Mouse (Mus musculus): ENCODE results near the gene Snrk. TPM values are rescaled to one million over a fixed set of nuclear protein-coding genes. Genes with fewer than 3 reads are reported as not detected.
A peak's percentile ranks its signal among the peaks of the same experiment; 100 is the strongest.
"Not testable (repeated sequence)": the region's sequence is repeated elsewhere in the genome, so short reads cannot be mapped to it uniquely, and the experiment has no call there.

Snrk gene
- polyA plus RNA-seq, 1 experiment from 2014 or later, result 75.8 TPM

DNA sequence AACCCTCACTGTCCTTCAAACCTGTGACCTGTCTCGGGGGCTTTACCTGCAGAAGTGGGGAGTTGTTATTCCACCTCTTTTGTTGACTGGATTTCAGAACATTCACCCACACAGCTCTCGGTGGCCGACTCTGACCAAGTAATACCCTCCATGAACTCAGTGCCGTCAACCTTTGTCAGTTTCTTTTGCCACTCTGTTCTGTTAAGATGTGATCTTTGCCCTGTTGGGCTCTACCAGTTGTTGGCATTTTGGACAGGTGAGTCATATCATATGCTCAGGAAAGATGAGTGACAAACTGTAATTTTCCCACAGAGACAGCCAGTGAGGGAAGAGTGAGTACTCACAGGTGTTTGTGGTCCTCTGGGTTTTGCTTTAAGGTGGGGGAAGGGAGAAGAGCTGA, 47.5 kb downstream of the Snrk start:
- H3K4me1 ChIP-seq (ENCODE audit: control insufficient read depth, insufficient read depth, low read depth, low read length), result no peaks in the 10 kb centered on the region
- H3K27me3 ChIP-seq (replicated peaks; ENCODE audit: control insufficient read depth, insufficient read depth, low read length), result no peaks in the 10 kb centered on the region
- H3K9me3 ChIP-seq (ENCODE audit: control insufficient read depth, low read length), result no peaks in the 10 kb centered on the region
- H3K36me3 ChIP-seq (ENCODE audit: control insufficient read depth, insufficient read depth, low read length), result peaks cover 9% of the 10 kb centered on the region
- no peak overlapping the region for H3K9ac ChIP-seq (ENCODE audit: low read depth, low read length)
- 93% methylated on average over 4 of the region's 4 CpGs for WGBS
- ATAC-seq, result no peak
- H3K27ac ChIP-seq (ENCODE audit: low read depth, low read length), result no peak overlapping the region
- no peak overlapping the region for H3K4me2 ChIP-seq (ENCODE audit: low read length)
- H3K4me3 ChIP-seq (ENCODE audit: low read length), result no peak overlapping the region

DNA sequence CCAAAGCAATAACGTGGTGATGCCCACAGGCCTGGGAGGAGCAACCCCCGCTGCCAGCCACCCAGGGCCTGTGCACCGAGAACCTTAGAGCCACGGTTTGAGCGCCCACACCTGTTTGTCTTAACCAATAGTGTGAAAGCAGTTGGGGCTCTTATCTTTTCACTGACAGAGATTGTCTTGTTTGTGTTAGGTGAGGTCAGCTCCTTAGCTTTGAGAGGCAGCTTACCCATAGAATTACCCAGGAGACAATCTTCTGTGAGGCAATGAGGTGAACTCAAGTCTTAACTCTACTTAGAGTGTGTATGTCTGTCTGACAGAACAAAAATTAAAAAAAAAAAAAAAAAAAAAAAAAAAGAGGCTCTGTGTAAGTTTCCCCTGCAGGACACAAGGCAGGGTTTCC, 50.7 kb downstream of the Snrk start:
- not testable (repeated sequence) for H3K36me3 ChIP-seq (ENCODE audit: control insufficient read depth, insufficient read depth, low read length); H3K4me1 ChIP-seq (ENCODE audit: control insufficient read depth, insufficient read depth, low read depth, low read length); H3K9ac ChIP-seq (ENCODE audit: low read depth, low read length); H3K27me3 ChIP-seq (replicated peaks; ENCODE audit: control insufficient read depth, insufficient read depth, low read length); H3K4me2 ChIP-seq (ENCODE audit: low read length); H3K9me3 ChIP-seq (ENCODE audit: control insufficient read depth, low read length); H3K4me3 ChIP-seq (ENCODE audit: low read length); ATAC-seq; H3K27ac ChIP-seq (ENCODE audit: low read depth, low read length)
- WGBS, result 94% methylated on average over 5 of the region's 5 CpGs

DNA sequence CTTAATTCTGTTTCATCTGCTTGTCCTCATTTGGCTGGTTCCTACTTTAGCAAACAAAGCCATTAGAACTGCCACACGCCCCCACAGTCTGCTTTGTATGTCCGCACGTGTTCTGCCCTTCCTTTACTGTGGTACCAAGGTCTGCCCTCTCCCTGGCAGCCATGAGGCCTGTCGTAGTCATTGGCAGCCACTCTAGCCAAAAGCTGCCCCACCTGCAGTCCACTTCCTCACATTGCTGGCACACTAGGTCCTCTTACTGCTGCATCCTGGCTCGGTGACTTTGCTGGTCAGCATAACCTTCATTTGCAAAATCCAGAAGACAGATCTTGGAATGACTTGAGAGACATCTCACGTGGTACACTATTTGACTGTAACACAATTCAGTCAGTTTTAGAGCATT, 52.8 kb downstream of the Snrk start:
- H3K9me3 ChIP-seq (ENCODE audit: control insufficient read depth, low read length), result no peaks in the 10 kb centered on the region
- WGBS, result 78% methylated on average over 6 of the region's 6 CpGs
- H3K4me3 ChIP-seq (ENCODE audit: low read length), result no peak overlapping the region
- H3K27ac ChIP-seq (ENCODE audit: low read depth, low read length), result no peak overlapping the region
- H3K9ac ChIP-seq (ENCODE audit: low read depth, low read length), result no peak overlapping the region
- H3K36me3 ChIP-seq (ENCODE audit: control insufficient read depth, insufficient read depth, low read length), result peaks cover 9% of the 10 kb centered on the region
- no peak for ATAC-seq
- H3K4me1 ChIP-seq (ENCODE audit: control insufficient read depth, insufficient read depth, low read depth, low read length), result peaks cover 6% of the 10 kb centered on the region
- H3K27me3 ChIP-seq (replicated peaks; ENCODE audit: control insufficient read depth, insufficient read depth, low read length), result no peaks in the 10 kb centered on the region
- H3K4me2 ChIP-seq (ENCODE audit: low read length), result no peak overlapping the region

GRCm38 (mm10) chr9:122172612-122173186, 55.6 kb downstream of the Snrk start:
- H3K36me3 ChIP-seq (ENCODE audit: control insufficient read depth, insufficient read depth, low read length), result no peaks in the 10 kb centered on the region
- WGBS, result 91% methylated on average over 11 of the region's 11 CpGs

DNA sequence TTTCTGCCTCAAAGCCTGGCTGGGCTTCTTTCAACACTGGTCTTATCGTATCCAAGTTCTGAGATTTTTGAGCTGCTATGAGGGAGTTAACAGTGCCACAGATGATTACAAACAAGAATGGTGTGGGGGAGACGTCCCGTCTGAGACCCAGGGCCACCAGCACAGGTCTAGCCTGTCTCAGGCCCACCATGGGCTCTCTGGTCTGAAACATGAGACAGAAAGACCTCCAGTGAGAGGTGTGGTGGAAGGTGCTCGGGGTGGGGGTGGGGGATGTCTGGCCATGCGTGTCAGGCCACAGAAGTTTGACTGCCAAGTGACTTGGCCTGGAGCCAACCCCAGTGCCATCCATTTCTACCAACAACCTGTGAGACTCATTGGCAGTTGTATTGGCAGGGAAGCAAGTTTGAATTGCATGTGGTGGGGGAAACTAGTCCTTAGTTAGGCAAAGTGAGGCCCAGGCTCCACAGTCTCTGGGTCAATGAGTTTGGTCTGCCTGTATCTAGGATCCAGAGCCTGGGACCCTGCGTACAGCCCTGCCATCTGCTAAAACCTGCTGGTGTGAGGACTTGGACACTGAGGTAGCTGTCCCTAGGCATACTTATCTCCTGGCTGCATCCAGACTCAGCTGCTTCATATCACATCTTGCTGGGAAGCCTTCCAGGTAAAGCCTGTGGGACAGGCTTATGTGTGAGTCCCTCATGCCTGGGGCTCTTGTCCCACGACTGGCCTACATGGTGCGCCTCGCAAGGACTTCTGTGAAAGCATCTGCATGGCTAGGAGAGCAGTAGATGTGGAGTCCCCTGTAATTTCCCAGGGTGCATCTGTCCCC, 56.6 kb downstream of the Snrk start:
- H3K4me1 ChIP-seq (ENCODE audit: control insufficient read depth, insufficient read depth, low read depth, low read length), result peaks cover 6% of the 10 kb centered on the region
- H3K36me3 ChIP-seq (ENCODE audit: control insufficient read depth, insufficient read depth, low read length), result no peaks in the 10 kb centered on the region
- no peak overlapping the region for H3K27ac ChIP-seq (ENCODE audit: low read depth, low read length)
- H3K9ac ChIP-seq (ENCODE audit: low read depth, low read length), result no peak overlapping the region
- WGBS, result 71% methylated on average over 9 of the region's 9 CpGs
- no peak overlapping the region for H3K4me3 ChIP-seq (ENCODE audit: low read length)
- no peaks in the 10 kb centered on the region for H3K27me3 ChIP-seq (replicated peaks; ENCODE audit: control insufficient read depth, insufficient read depth, low read length)
- peak; percentile 66; the same call in 1 of the 2 replicates for ATAC-seq
- H3K9me3 ChIP-seq (ENCODE audit: control insufficient read depth, low read length), result no peaks in the 10 kb centered on the region
- no peak overlapping the region for H3K4me2 ChIP-seq (ENCODE audit: low read length)

More at GRCm38 (mm10) chr9:122172612-122173186, 55.6 kb downstream of the Snrk start:
- Histone ChIP-seq H3K4me2 (ENCODE audit: low read length) (no peak overlapping the region), H3K27me3 (replicated peaks; ENCODE audit: control insufficient read depth, insufficient read depth, low read length) (no peaks in the 10 kb centered on the region), H3K4me1 (ENCODE audit: control insufficient read depth, insufficient read depth, low read depth, low read length) (peaks cover 6% of the 10 kb centered on the region), H3K9ac (ENCODE audit: low read depth, low read length) (no peak overlapping the region), H3K27ac (ENCODE audit: low read depth, low read length) (no peak overlapping the region), H3K9me3 (ENCODE audit: control insufficient read depth, low read length) (no peaks in the 10 kb centered on the region), H3K4me3 (ENCODE audit: low read length) (no peak overlapping the region)
- no peak for ATAC-seq

- ATAC-seq, result no peak
- no peak overlapping the region for H3K4me3 ChIP-seq (ENCODE audit: low read length)
- H3K27ac ChIP-seq (ENCODE audit: low read depth, low read length), result no peak overlapping the region
- no peak overlapping the region for H3K9ac ChIP-seq (ENCODE audit: low read depth, low read length)
- H3K36me3 ChIP-seq (ENCODE audit: control insufficient read depth, insufficient read depth, low read length), result no peaks in the 10 kb centered on the region
- H3K27me3 ChIP-seq (replicated peaks; ENCODE audit: control insufficient read depth, insufficient read depth, low read length), result no peaks in the 10 kb centered on the region
- WGBS, result 90% methylated on average over 6 of the region's 6 CpGs
- peaks cover 6% of the 10 kb centered on the region for H3K4me1 ChIP-seq (ENCODE audit: control insufficient read depth, insufficient read depth, low read depth, low read length)
- no peak overlapping the region for H3K4me2 ChIP-seq (ENCODE audit: low read length)
- no peaks in the 10 kb centered on the region for H3K9me3 ChIP-seq (ENCODE audit: control insufficient read depth, low read length)
Observed at GRCm38 (mm10) chr9:122174723-122175122, 57.7 kb downstream of the Snrk start.

DNA sequence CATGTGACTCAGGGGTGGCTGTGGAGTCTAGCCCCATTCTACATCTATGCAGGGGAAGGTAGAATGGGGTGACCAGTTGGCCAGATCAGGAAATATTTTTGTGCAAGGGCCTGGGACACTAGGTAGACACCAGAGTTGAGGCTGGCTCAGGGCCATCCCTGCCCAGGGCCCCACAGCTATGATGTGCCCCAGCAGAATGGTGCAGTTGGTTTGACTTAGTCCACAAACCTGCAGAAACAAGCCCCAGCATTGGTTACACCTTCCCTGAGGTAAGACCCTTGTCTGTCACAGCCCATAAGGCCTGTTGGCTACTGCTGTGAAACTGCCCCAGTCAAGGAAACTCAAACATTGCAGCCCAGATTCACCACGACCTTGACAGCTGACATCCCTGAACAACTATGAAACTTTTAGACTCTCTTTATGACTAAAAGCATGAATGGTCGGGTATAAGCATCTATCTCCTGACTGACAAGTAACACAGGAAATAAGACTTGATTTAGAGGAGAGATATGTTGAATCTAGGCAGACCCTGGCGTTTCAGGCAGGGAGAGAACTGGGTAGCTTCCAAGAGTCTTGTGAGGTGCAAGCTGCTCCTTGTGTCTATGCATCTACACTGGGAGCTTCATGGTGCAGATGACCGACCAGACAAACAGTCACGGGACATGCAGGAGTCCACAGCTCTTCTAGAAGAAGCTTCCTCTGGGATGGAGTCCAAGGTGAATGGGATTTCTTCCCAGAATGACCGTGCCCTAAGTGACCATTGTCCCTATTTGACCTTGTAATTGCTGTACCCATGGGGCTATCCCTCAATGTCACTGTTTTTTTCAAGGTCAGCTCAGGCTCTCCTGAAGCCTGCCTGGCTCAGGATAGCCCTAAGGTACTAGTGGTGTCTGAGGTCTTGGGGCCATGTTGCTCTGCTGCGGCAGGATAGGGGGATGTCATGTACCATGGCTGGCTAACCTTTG, 60.5 kb downstream of the Snrk start:
- Histone ChIP-seq H3K4me1 (ENCODE audit: control insufficient read depth, insufficient read depth, low read depth, low read length) (peaks cover 6% of the 10 kb centered on the region), H3K9ac (ENCODE audit: low read depth, low read length) (no peak overlapping the region), H3K27ac (ENCODE audit: low read depth, low read length) (no peak overlapping the region), H3K4me2 (ENCODE audit: low read length) (no peak overlapping the region), H3K4me3 (ENCODE audit: low read length) (no peak overlapping the region), H3K27me3 (replicated peaks; ENCODE audit: control insufficient read depth, insufficient read depth, low read length) (no peaks in the 10 kb centered on the region), H3K36me3 (ENCODE audit: control insufficient read depth, insufficient read depth, low read length) (no peaks in the 10 kb centered on the region), H3K9me3 (ENCODE audit: control insufficient read depth, low read length) (no peaks in the 10 kb centered on the region)
- WGBS, result 79% methylated on average over 7 of the region's 7 CpGs
- ATAC-seq, result no peak

DNA sequence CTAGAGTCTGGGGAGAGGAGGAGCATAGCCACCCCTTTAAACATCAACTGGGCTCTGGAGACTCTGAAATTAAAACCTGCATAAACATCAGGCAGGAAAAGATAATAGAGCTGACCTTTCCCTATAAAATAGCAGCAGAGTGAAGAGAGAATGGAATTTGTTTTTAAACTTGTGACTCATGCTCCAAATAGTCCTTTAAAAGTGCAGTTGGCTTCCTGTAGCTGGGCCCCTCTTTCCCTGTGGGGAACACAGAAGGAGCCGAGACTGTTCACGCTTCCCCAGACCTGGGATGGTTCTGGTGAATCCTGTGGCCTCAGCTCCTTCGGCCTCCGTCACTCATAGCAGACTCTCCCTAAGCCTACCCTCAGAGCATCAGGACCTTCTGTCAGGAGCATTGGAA, 61.4 kb downstream of the Snrk start:
- Histone ChIP-seq H3K4me3 (ENCODE audit: low read length) (no peak overlapping the region), H3K4me1 (ENCODE audit: control insufficient read depth, insufficient read depth, low read depth, low read length) (peaks cover 6% of the 10 kb centered on the region), H3K27me3 (replicated peaks; ENCODE audit: control insufficient read depth, insufficient read depth, low read length) (no peaks in the 10 kb centered on the region), H3K36me3 (ENCODE audit: control insufficient read depth, insufficient read depth, low read length) (no peaks in the 10 kb centered on the region), H3K27ac (ENCODE audit: low read depth, low read length) (no peak overlapping the region), H3K9ac (ENCODE audit: low read depth, low read length) (no peak overlapping the region), H3K4me2 (ENCODE audit: low read length) (no peak overlapping the region), H3K9me3 (ENCODE audit: control insufficient read depth, low read length) (no peaks in the 10 kb centered on the region)
- no peak for ATAC-seq
- 76% methylated on average over 4 of the region's 4 CpGs for WGBS

GRCm38 (mm10) chr9:122180105-122180504, 63.0 kb downstream of the Snrk start:
- Histone ChIP-seq H3K9me3 (ENCODE audit: control insufficient read depth, low read length) (no peaks in the 10 kb centered on the region), H3K9ac (ENCODE audit: low read depth, low read length) (no peak overlapping the region), H3K4me3 (ENCODE audit: low read length) (no peak overlapping the region), H3K27ac (ENCODE audit: low read depth, low read length) (no peak overlapping the region), H3K4me1 (ENCODE audit: control insufficient read depth, insufficient read depth, low read depth, low read length) (no peaks in the 10 kb centered on the region), H3K36me3 (ENCODE audit: control insufficient read depth, insufficient read depth, low read length) (no peaks in the 10 kb centered on the region), H3K27me3 (replicated peaks; ENCODE audit: control insufficient read depth, insufficient read depth, low read length) (no peaks in the 10 kb centered on the region), H3K4me2 (ENCODE audit: low read length) (no peak overlapping the region)
- 83% methylated on average over 3 of the region's 3 CpGs for WGBS
- ATAC-seq, result no peak
